Mouse (Mus musculus): ENCODE data around the gene Oasl2.

- TF ChIP-seq CTCF (IDR thresholded peaks at IDR 0.05; ENCODE audit: low read depth, low read length), result no peak
- TF ChIP-seq GATA2 (IDR thresholded peaks at IDR 0.05; ENCODE audit: borderline replicate concordance, low read depth, low read length), result no peak
- no peak for TF ChIP-seq GATA1 (IDR thresholded peaks at IDR 0.05; ENCODE audit: borderline replicate concordance, low read length)
Measured at GRCm38 (mm10) chr5:114922366-114922731, 25.6 kb downstream of the Oasl2 start.
